Mouse (Mus musculus) retina, adult 2 months (tissue): Measurements from ENCODE around the gene Gm12887.

Experiments
- DNase-seq: peaks from one replicate; pipeline ENCODE4 v3.0.0-alpha.2; 2012; ENCODE audit warnings: low read depth, low spot score

Gm12887 gene

GRCm38 (mm10) chr4:121622003-121622402 is at the start of gene Gm12887:
Gene Gm12887 (minus strand): TSS chr4:121622103.
- no peak for DNase-seq

DNA sequence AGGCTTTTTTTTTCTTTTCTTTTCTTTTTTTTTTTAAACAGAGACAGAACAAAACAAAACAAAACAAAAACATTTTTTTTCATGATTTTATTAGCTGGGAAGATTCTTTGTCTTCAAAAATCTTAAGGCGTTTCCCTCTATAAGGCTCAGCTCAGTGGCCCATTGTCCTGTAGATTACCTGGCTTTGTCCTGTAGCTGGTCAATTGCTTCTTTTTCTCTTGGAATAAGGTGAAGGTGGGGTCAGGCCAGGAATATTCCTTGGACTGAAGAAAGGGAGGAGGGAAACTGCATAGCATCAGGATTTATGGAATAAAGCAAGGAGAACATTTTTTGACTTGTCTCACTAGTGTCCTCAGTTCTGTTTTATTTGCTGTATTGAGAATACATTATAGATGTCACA is 35.1 kb upstream of the Gm12887 start:
- DNase-seq: no peak
